Mouse (Mus musculus) lung, adult 2 months (tissue): ENCODE results near the gene Mlx.

Experiments used
- CTCF ChIP-seq: fragments of 200-500 bp; IDR thresholded peaks from 2 replicates; pipeline ENCODE4 v1.5.1; 2011; ENCODE audit warnings: mild to moderate bottlenecking, low read length, control low read depth; ENCODE audit not compliant: insufficient read depth
- POLR2A ChIP-seq: fragments of 200-500 bp; IDR thresholded peaks from 2 replicates; pipeline ENCODE4 v1.6.1; 2011; ENCODE audit warnings: low read depth, mild to moderate bottlenecking, control low read depth, low read length, borderline replicate concordance; ENCODE audit errors: extremely low read depth

GRCm38 (mm10) chr11:101057860-101058259, 29.2 kb upstream of the Mlx start:
- TF ChIP-seq POLR2A = no peak
- TF ChIP-seq CTCF = peak; percentile 70
